Mouse (Mus musculus): ENCODE data around the gene Ift57.

DNA sequence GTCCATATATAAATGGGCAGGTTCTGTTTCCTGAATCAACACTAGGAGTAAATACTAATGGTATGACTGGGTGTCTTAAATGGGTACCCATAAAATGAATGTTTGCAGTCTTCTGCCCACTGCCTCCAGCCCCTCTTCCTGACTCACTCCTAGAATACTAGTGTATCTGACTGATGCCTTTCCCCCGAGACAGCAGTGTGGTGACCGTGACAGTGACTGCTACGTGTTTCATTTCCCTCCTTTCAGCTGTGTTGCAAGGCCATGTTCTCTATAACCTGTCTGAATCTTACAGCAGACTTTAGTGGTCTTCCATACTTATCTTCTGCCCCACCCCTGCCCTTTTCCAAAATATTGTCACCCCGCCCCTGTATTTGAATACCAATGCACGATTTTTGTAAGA lies 25.2 kb downstream of the Ift57 start:
- TF ChIP-seq MAFK (IDR thresholded peaks at IDR 0.05; ENCODE audit: insufficient read depth, low read depth, low read length) = no peak
- TF ChIP-seq ZNF384 (IDR thresholded peaks at IDR 0.05; ENCODE audit: low read depth, low read length) = no peak
